Mouse (Mus musculus): Measurements from ENCODE around the gene Sgsm1.

Gene Sgsm1

GRCm38 (mm10) chr5:113217076-113217475 is 93.5 kb downstream of the Sgsm1 start:
- no peak for DNase-seq (ENCODE audit: low spot score)

GRCm38 (mm10) chr5:113216328-113216960 is 94.1 kb downstream of the Sgsm1 start:
- DNase-seq (ENCODE audit: low spot score), result no peak

- no peak for DNase-seq (ENCODE audit: low spot score)
Observed at GRCm38 (mm10) chr5:113215610-113216011, 95.0 kb downstream of the Sgsm1 start.

GRCm38 (mm10) chr5:113214455-113214854 is 96.1 kb downstream of the Sgsm1 start:
- DNase-seq (ENCODE audit: low spot score), result no peak

GRCm38 (mm10) chr5:113214041-113214440 is 96.5 kb downstream of the Sgsm1 start:
- no peak for DNase-seq (ENCODE audit: low spot score)

GRCm38 (mm10) chr5:113212156-113212835 is 98.3 kb downstream of the Sgsm1 start:
- no peak for DNase-seq (ENCODE audit: low spot score)

GRCm38 (mm10) chr5:113210314-113210713 is 100.3 kb downstream of the Sgsm1 start:
- DNase-seq (ENCODE audit: low spot score), result no peak

- DNase-seq (ENCODE audit: low spot score), result no peak
Observed at GRCm38 (mm10) chr5:113209898-113210297, 100.7 kb downstream of the Sgsm1 start.

GRCm38 (mm10) chr5:113209401-113209750 is 101.2 kb downstream of the Sgsm1 start:
- DNase-seq (ENCODE audit: low spot score), result no peak

- peak; percentile 72 for DNase-seq (ENCODE audit: low spot score)
Observed at GRCm38 (mm10) chr5:113208622-113209400, 101.8 kb downstream of the Sgsm1 start.

- DNase-seq (ENCODE audit: low spot score), result no peak
Observed at GRCm38 (mm10) chr5:113208048-113208447, 102.5 kb downstream of the Sgsm1 start.

- DNase-seq (ENCODE audit: low spot score), result no peak
Observed at GRCm38 (mm10) chr5:113206670-113207352, 103.8 kb downstream of the Sgsm1 start.

GRCm38 (mm10) chr5:113204193-113204592 is 106.4 kb downstream of the Sgsm1 start:
- no peak for DNase-seq (ENCODE audit: low spot score)

GRCm38 (mm10) chr5:113199772-113200134 is 110.8 kb downstream of the Sgsm1 start:
- no peak for DNase-seq (ENCODE audit: low spot score)

- DNase-seq (ENCODE audit: low spot score), result no peak
Observed at GRCm38 (mm10) chr5:113199126-113199771, 111.3 kb downstream of the Sgsm1 start.

- no peak for DNase-seq (ENCODE audit: low spot score)
Observed at GRCm38 (mm10) chr5:113196916-113197794, 113.4 kb downstream of the Sgsm1 start.

- peak; percentile 36 for DNase-seq (ENCODE audit: low spot score)
Observed at GRCm38 (mm10) chr5:113195907-113196306, 114.7 kb downstream of the Sgsm1 start.

GRCm38 (mm10) chr5:113195451-113195850 is 115.1 kb downstream of the Sgsm1 start:
- no peak for DNase-seq (ENCODE audit: low spot score)

- peak; percentile 46 for DNase-seq (ENCODE audit: low spot score)
Observed at GRCm38 (mm10) chr5:113193762-113194161, 116.8 kb downstream of the Sgsm1 start.

Data from layer of hippocampus, adult 11-12 months (tissue).